Mouse (Mus musculus) neural tube, embryonic 14.5 days (tissue): ENCODE results near the gene Gpam. TPM values are rescaled to one million over a fixed set of nuclear protein-coding genes. Genes with fewer than 3 reads are reported as not detected.

ENCODE experiments used
- ATAC-seq: fragments of 200-750 bp; cut with Nextera tagmentation; 2 replicates; pipeline ENCODE4 v1.8.0; 2017; ENCODE audit warnings: low read depth, mild to moderate bottlenecking, moderate TSS enrichment, moderate library complexity
- H3K27ac ChIP-seq: fragments of 300-500 bp; sonication (generic); 2 replicates; pipeline ENCODE4 v1.5.1; 2014; ENCODE audit warnings: low read depth, mild to moderate bottlenecking, control low read depth, low read length, moderate library complexity, mixed read lengths
- H3K27me3 ChIP-seq: fragments of 300-500 bp; sonication (generic); 2 replicates; pipeline ENCODE4 v1.6.1; 2014; ENCODE audit warnings: low read length; ENCODE audit not compliant: control insufficient read depth, insufficient read depth
- H3K36me3 ChIP-seq: fragments of 300-500 bp; sonication (generic); 2 replicates; pipeline ENCODE4 v1.6.1; 2014; ENCODE audit warnings: low read length, mixed read lengths; ENCODE audit not compliant: control insufficient read depth, insufficient read depth
- H3K4me1 ChIP-seq: fragments of 300-500 bp; sonication (generic); 2 replicates; pipeline ENCODE4 v1.6.1; 2014; ENCODE audit warnings: low read length; ENCODE audit not compliant: control insufficient read depth, insufficient read depth
- H3K4me2 ChIP-seq: fragments of 300-500 bp; sonication (generic); 2 replicates; pipeline ENCODE4 v1.6.1; 2014; ENCODE audit warnings: mild to moderate bottlenecking, low read depth, low read length, control low read depth
- H3K4me3 ChIP-seq: fragments of 300-500 bp; sonication (generic); 2 replicates; pipeline ENCODE4 v1.5.1; 2014; ENCODE audit warnings: low read depth, low read length, control low read depth, mixed read lengths
- H3K9ac ChIP-seq: fragments of 300-500 bp; sonication (generic); replicated peaks from 2 replicates; pipeline ENCODE4 v1.6.1; 2014; ENCODE audit warnings: low read depth, mild to moderate bottlenecking, control low read depth, low read length, mixed read lengths
- H3K9me3 ChIP-seq: fragments of 300-500 bp; sonication (generic); 2 replicates; pipeline ENCODE4 v1.6.1; 2016; ENCODE audit warnings: low read length; ENCODE audit not compliant: control insufficient read depth
- WGBS: fragments of 180-500 bp; shearing (Covaris S2); extraction: QIAGEN DNeasy Blood & Tissue Kit; methylation state at CpG from one replicate; pipeline ENCODE4 v1.1.7; 2014; 5-methylcytosine and 5-hydroxymethylcytosine counted together
- polyA plus RNA-seq: library from polyadenylated mRNA; unstranded; fragments of >200 nt; fragmentation: Nextera tagmentation; extraction: Ambion mirVana; gene quantifications from 2 replicates; pipeline ENCODE4 v1.2.1, GENCODE M21; 2014

Gene Gpam
- polyA plus RNA-seq, 1 experiment from 2014 or later: 22.7 TPM

GRCm38 (mm10) chr19:55117991-55118390 is 9.0 kb downstream of the Gpam start:
- H3K4me3 ChIP-seq: no peak overlapping the region
- H3K9me3 ChIP-seq: no peaks in the 10 kb centered on the region
- 90% methylated on average over 3 of the region's 3 CpGs for WGBS
- no peak overlapping the region for H3K27ac ChIP-seq
- no peaks in the 10 kb centered on the region for H3K27me3 ChIP-seq
- ATAC-seq: no peak
- no peak overlapping the region for H3K4me2 ChIP-seq
- no peaks in the 10 kb centered on the region for H3K36me3 ChIP-seq
- peaks cover 4% of the 10 kb centered on the region; the same call in 1 of the 2 replicates for H3K4me1 ChIP-seq
- no peak overlapping the region for H3K9ac ChIP-seq

- Histone ChIP-seq H3K4me2 (no peak overlapping the region), H3K36me3 (no peaks in the 10 kb centered on the region), H3K4me1 (peaks cover 4% of the 10 kb centered on the region; the same call in 1 of the 2 replicates), H3K27ac (no peak overlapping the region), H3K9me3 (no peaks in the 10 kb centered on the region), H3K4me3 (no peak overlapping the region), H3K27me3 (no peaks in the 10 kb centered on the region), H3K9ac (no peak overlapping the region)
- WGBS: 79% methylated on average over 6 of the region's 6 CpGs
- ATAC-seq: no peak
Observed at GRCm38 (mm10) chr19:55117059-55117815, 9.8 kb downstream of the Gpam start.

- H3K36me3 ChIP-seq: no peaks in the 10 kb centered on the region
- 88% methylated on average over 4 of the region's 4 CpGs for WGBS
- no peak overlapping the region for H3K4me3 ChIP-seq
- H3K27ac ChIP-seq: no peak overlapping the region
- no peaks in the 10 kb centered on the region for H3K4me1 ChIP-seq
- H3K27me3 ChIP-seq: no peaks in the 10 kb centered on the region
- H3K9me3 ChIP-seq: no peaks in the 10 kb centered on the region
- no peak overlapping the region for H3K4me2 ChIP-seq
- ATAC-seq: no peak
- H3K9ac ChIP-seq: no peak overlapping the region
Observed at GRCm38 (mm10) chr19:55115532-55115931, 11.5 kb downstream of the Gpam start.

GRCm38 (mm10) chr19:55114825-55115395 is 12.1 kb downstream of the Gpam start:
- H3K4me3 ChIP-seq: no peak overlapping the region
- H3K4me2 ChIP-seq: no peak overlapping the region
- H3K9me3 ChIP-seq: no peaks in the 10 kb centered on the region
- H3K36me3 ChIP-seq: no peaks in the 10 kb centered on the region
- no peak for ATAC-seq
- no peak overlapping the region for H3K27ac ChIP-seq
- H3K27me3 ChIP-seq: no peaks in the 10 kb centered on the region
- WGBS: 94% methylated on average over 5 of the region's 5 CpGs
- H3K4me1 ChIP-seq: no peaks in the 10 kb centered on the region
- H3K9ac ChIP-seq: no peak overlapping the region

GRCm38 (mm10) chr19:55107896-55108295 is 19.1 kb downstream of the Gpam start:
- WGBS: 73% methylated on average over 3 of the region's 3 CpGs
- H3K27me3 ChIP-seq: no peaks in the 10 kb centered on the region
- no peak overlapping the region for H3K4me2 ChIP-seq

GRCm38 (mm10) chr19:55105969-55106368 is 21.1 kb downstream of the Gpam start:
- WGBS: 91% methylated on average over 3 of the region's 3 CpGs

More at GRCm38 (mm10) chr19:55107896-55108295, 19.1 kb downstream of the Gpam start:
- Histone ChIP-seq H3K4me1 (no peaks in the 10 kb centered on the region), H3K9ac (no peak overlapping the region), H3K36me3 (no peaks in the 10 kb centered on the region), H3K9me3 (no peaks in the 10 kb centered on the region), H3K4me3 (no peak overlapping the region), H3K27ac (no peak overlapping the region)
- ATAC-seq: no peak

GRCm38 (mm10) chr19:55103081-55103830 is 23.8 kb downstream of the Gpam start:
- H3K27me3 ChIP-seq: no peaks in the 10 kb centered on the region
- H3K4me3 ChIP-seq: no peak overlapping the region
- no peak overlapping the region for H3K9ac ChIP-seq
- ATAC-seq: no peak
- no peak overlapping the region for H3K4me2 ChIP-seq
- H3K4me1 ChIP-seq: peaks cover 10% of the 10 kb centered on the region
- H3K27ac ChIP-seq: no peak overlapping the region
- H3K36me3 ChIP-seq: no peaks in the 10 kb centered on the region
- WGBS: 65% methylated on average over 11 of the region's 11 CpGs
- no peaks in the 10 kb centered on the region for H3K9me3 ChIP-seq

More at GRCm38 (mm10) chr19:55105969-55106368, 21.1 kb downstream of the Gpam start:
- Histone ChIP-seq H3K4me3 (no peak overlapping the region), H3K4me2 (no peak overlapping the region), H3K9ac (no peak overlapping the region), H3K4me1 (no peaks in the 10 kb centered on the region), H3K9me3 (no peaks in the 10 kb centered on the region), H3K36me3 (no peaks in the 10 kb centered on the region), H3K27ac (no peak overlapping the region), H3K27me3 (no peaks in the 10 kb centered on the region)
- ATAC-seq: no peak

GRCm38 (mm10) chr19:55101659-55102058 is 25.4 kb downstream of the Gpam start:
- Histone ChIP-seq H3K9me3 (no peaks in the 10 kb centered on the region), H3K4me3 (no peak overlapping the region), H3K36me3 (no peaks in the 10 kb centered on the region), H3K4me1 (peaks cover 10% of the 10 kb centered on the region), H3K9ac (no peak overlapping the region), H3K27me3 (no peaks in the 10 kb centered on the region), H3K27ac (no peak overlapping the region), H3K4me2 (no peak overlapping the region)
- 80% methylated on average over 4 of the region's 4 CpGs for WGBS
- ATAC-seq: no peak
